Mouse (Mus musculus) E14TG2a.4 (cell line): ENCODE results near the gene Grpel1.

Source experiments
- CTCF ChIP-seq: conservative IDR thresholded peaks from 2 replicates; pipeline ENCODE4 v1.5.1; 2014; ENCODE audit warnings: low read length
- NANOG ChIP-seq: IDR thresholded peaks from 2 replicates; pipeline ENCODE4 v1.6.1; 2014; ENCODE audit warnings: borderline replicate concordance, low read length, mixed read lengths
- POU5F1 ChIP-seq: IDR thresholded peaks from 2 replicates; pipeline ENCODE4 v1.6.1; 2014; ENCODE audit warnings: low read length, borderline replicate concordance

GRCm38 (mm10) chr5:36508351-36508750 lies 43.6 kb downstream of the Grpel1 start:
- TF ChIP-seq CTCF (no peak), NANOG (no peak), POU5F1 (no peak)
